Mouse (Mus musculus) adrenal gland, postnatal 10 days (tissue): Measurements from ENCODE around the gene Thpo. TPM values are rescaled to one million over a fixed set of nuclear protein-coding genes. Genes with fewer than 3 reads are reported as not detected.

ENCODE experiments used
- DNase-seq: peaks from one replicate; pipeline ENCODE4 v3.0.0; 2021; ENCODE audit warnings: mixed read lengths
- long read RNA-seq, 2 experiments: library from polyadenylated mRNA; stranded (forward); transcript quantifications; one replicate each; pipeline ENCODE4 v2.0.0; 2021
- total RNA-seq, 2 experiments: library from RNA; stranded (reverse); gene quantifications; 2 replicates each; pipeline ENCODE4 v1.2.3; 2021

Thpo gene
- total RNA-seq, result 1 to 10 TPM; 2.5 to 3.3 TPM
- long read RNA-seq, experiment 1, partial matches to known transcripts, result 1 of 1 reads
- long read RNA-seq, experiment 1, other reads (novel, unspliced or antisense), result 0 of 1 reads
- long read RNA-seq, experiment 2, result 0 reads

- peak; percentile 20 for DNase-seq
Observed at GRCm38 (mm10) chr16:20733731-20734730, at the start of gene Thpo. TSS of gene Thpo (minus strand) at chr16:20734511.

GRCm38 (mm10) chr16:20783891-20784290, 49.6 kb upstream of the Thpo start:
- DNase-seq, result no peak

- no peak for DNase-seq
Observed at GRCm38 (mm10) chr16:20781101-20781630, 46.9 kb upstream of the Thpo start.

GRCm38 (mm10) chr16:20779846-20780245, 45.5 kb upstream of the Thpo start:
- peak; percentile 41 for DNase-seq

- no peak for DNase-seq
Observed at GRCm38 (mm10) chr16:20775021-20775420, 40.7 kb upstream of the Thpo start.

- peak; percentile 71 for DNase-seq
Observed at GRCm38 (mm10) chr16:20765244-20765643, 30.9 kb upstream of the Thpo start.

GRCm38 (mm10) chr16:20761681-20762080, 27.4 kb upstream of the Thpo start:
- peak; percentile 75 for DNase-seq

- DNase-seq, result no peak
Observed at GRCm38 (mm10) chr16:20757385-20757784, 23.1 kb upstream of the Thpo start.

GRCm38 (mm10) chr16:20756052-20756451, 21.7 kb upstream of the Thpo start:
- peak; percentile 62 for DNase-seq

GRCm38 (mm10) chr16:20750518-20750917, 16.2 kb upstream of the Thpo start:
- no peak for DNase-seq

GRCm38 (mm10) chr16:20746641-20747040, 12.3 kb upstream of the Thpo start:
- DNase-seq, result peak; percentile 71

GRCm38 (mm10) chr16:20739845-20740244, 5.5 kb upstream of the Thpo start:
- no peak for DNase-seq

- DNase-seq, result no peak
Observed at GRCm38 (mm10) chr16:20736823-20737222, 2.5 kb upstream of the Thpo start.

GRCm38 (mm10) chr16:20736168-20736567, 1.9 kb upstream of the Thpo start:
- no peak for DNase-seq

GRCm38 (mm10) chr16:20735651-20736050, 1.3 kb upstream of the Thpo start:
- no peak for DNase-seq

- peak; percentile 81 for DNase-seq
Observed at GRCm38 (mm10) chr16:20732925-20733730, 1.2 kb downstream of the Thpo start, which contains the start of gene Chrd. TSS of gene Chrd (plus strand) at chr16:20733127.

- no peak for DNase-seq
Observed at GRCm38 (mm10) chr16:20732251-20732924, 1.9 kb downstream of the Thpo start.

GRCm38 (mm10) chr16:20731688-20732087, 2.6 kb downstream of the Thpo start:
- no peak for DNase-seq

GRCm38 (mm10) chr16:20730293-20730711, 4.0 kb downstream of the Thpo start:
- DNase-seq, result no peak

GRCm38 (mm10) chr16:20726384-20726783, 7.9 kb downstream of the Thpo start:
- DNase-seq, result no peak

GRCm38 (mm10) chr16:20725750-20726149, 8.6 kb downstream of the Thpo start:
- no peak for DNase-seq

GRCm38 (mm10) chr16:20725321-20725720, 9.0 kb downstream of the Thpo start:
- no peak for DNase-seq
